Mouse (Mus musculus) liver, embryonic 11.5 days (tissue): ENCODE results near the gene Irf8. TPM values are rescaled to one million over a fixed set of nuclear protein-coding genes. Genes with fewer than 3 reads are reported as not detected.
A peak's percentile ranks its signal among the peaks of the same experiment; 100 is the strongest.

Experiments used
- ATAC-seq: fragments of 200-750 bp; cut with Nextera tagmentation; replicated peaks from 2 replicates; pipeline ENCODE4 v1.8.0; 2017; ENCODE audit warnings: moderate number of reproducible peaks, mild to moderate bottlenecking, moderate TSS enrichment, moderate library complexity; ENCODE audit not compliant: low FRiP score
- DNase-seq: peaks from one replicate; pipeline ENCODE4 v3.0.0-alpha.2; 2017; ENCODE audit warnings: low spot score
- H3K27ac ChIP-seq: fragments of 300-500 bp; sonication (generic); 2 replicates; pipeline ENCODE4 v1.5.1; 2014; ENCODE audit warnings: mild to moderate bottlenecking, low read depth, low read length, control low read depth
- H3K27me3 ChIP-seq: fragments of 300-500 bp; sonication (generic); replicated peaks from 2 replicates; pipeline ENCODE4 v1.6.1; 2014; ENCODE audit warnings: low read length, mixed read lengths; ENCODE audit not compliant: control insufficient read depth, insufficient read depth
- H3K36me3 ChIP-seq: fragments of 300-500 bp; sonication (generic); 2 replicates; pipeline ENCODE4 v1.6.1; 2014; ENCODE audit warnings: mild to moderate bottlenecking, low read length, moderate library complexity, mixed read lengths; ENCODE audit not compliant: control insufficient read depth, insufficient read depth
- H3K4me1 ChIP-seq: fragments of 300-500 bp; sonication (generic); replicated peaks from 2 replicates; pipeline ENCODE4 v1.6.1; 2014; ENCODE audit warnings: low read length, mixed read lengths; ENCODE audit not compliant: control insufficient read depth, insufficient read depth
- H3K4me2 ChIP-seq: fragments of 300-500 bp; sonication (generic); 2 replicates; pipeline ENCODE4 v1.6.1; 2014; ENCODE audit warnings: mild to moderate bottlenecking, control low read depth, moderate library complexity
- H3K4me3 ChIP-seq: fragments of 300-500 bp; sonication (generic); 2 replicates; pipeline ENCODE4 v1.5.1; 2014; ENCODE audit warnings: low read depth, low read length, control low read depth
- H3K9ac ChIP-seq: fragments of 300-500 bp; sonication (generic); 2 replicates; pipeline ENCODE4 v1.6.1; 2014; ENCODE audit warnings: low read depth, low read length, control low read depth
- H3K9me3 ChIP-seq: fragments of 300-500 bp; sonication (generic); 2 replicates; pipeline ENCODE4 v1.6.1; 2016; ENCODE audit warnings: low read length, inconsistent platforms, mixed read lengths; ENCODE audit not compliant: control insufficient read depth
- WGBS: fragments of 180-500 bp; shearing (Covaris S2); extraction: QIAGEN DNeasy Blood & Tissue Kit; methylation state at CpG from one replicate; pipeline ENCODE4 v1.1.7; 2014; 5-methylcytosine and 5-hydroxymethylcytosine counted together
- polyA plus RNA-seq: library from polyadenylated mRNA; unstranded; fragments of >200 nt; fragmentation: Nextera tagmentation; extraction: Ambion mirVana; gene quantifications from 2 replicates; pipeline ENCODE4 v1.2.1, GENCODE M21; 2014

The Irf8 gene
- polyA plus RNA-seq, 1 experiment from 2014 or later: 12.3 TPM

GRCm38 (mm10) chr8:120750616-120751015, 14.5 kb downstream of the Irf8 start:
- no peaks in the 10 kb centered on the region for H3K27me3 ChIP-seq

GRCm38 (mm10) chr8:120751226-120752081, 15.3 kb downstream of the Irf8 start:
- WGBS: 64% methylated on average over 21 of the region's 21 CpGs
- H3K36me3 ChIP-seq: no peaks in the 10 kb centered on the region
- peaks cover 15% of the 10 kb centered on the region for H3K4me1 ChIP-seq
- peak overlapping the region; percentile 26 for H3K4me2 ChIP-seq
- DNase-seq (no peak), ATAC-seq (no peak)
- H3K9me3 ChIP-seq: no peaks in the 10 kb centered on the region
- H3K9ac ChIP-seq: no peak overlapping the region
- H3K4me3 ChIP-seq: no peak overlapping the region
- H3K27ac ChIP-seq: no peak overlapping the region
- H3K27me3 ChIP-seq: no peaks in the 10 kb centered on the region

More at GRCm38 (mm10) chr8:120750616-120751015, 14.5 kb downstream of the Irf8 start:
- no peak overlapping the region for H3K9ac ChIP-seq
- peaks cover 15% of the 10 kb centered on the region for H3K4me1 ChIP-seq
- ATAC-seq: no peak
- H3K27ac ChIP-seq: no peak overlapping the region
- H3K9me3 ChIP-seq: no peaks in the 10 kb centered on the region
- 67% methylated on average over 9 of the region's 9 CpGs for WGBS
- no peaks in the 10 kb centered on the region for H3K36me3 ChIP-seq
- DNase-seq: no peak
- H3K4me3 ChIP-seq: no peak overlapping the region
- no peak overlapping the region for H3K4me2 ChIP-seq

GRCm38 (mm10) chr8:120752082-120752452, 15.9 kb downstream of the Irf8 start:
- ATAC-seq: no peak
- Histone ChIP-seq H3K9me3 (no peaks in the 10 kb centered on the region), H3K9ac (no peak overlapping the region), H3K4me3 (no peak overlapping the region), H3K36me3 (no peaks in the 10 kb centered on the region), H3K4me2 (peak overlapping the region; percentile 26), H3K27me3 (no peaks in the 10 kb centered on the region), H3K27ac (no peak overlapping the region), H3K4me1 (peaks cover 15% of the 10 kb centered on the region)
- no peak for DNase-seq
- 7% methylated on average over 12 of the region's 12 CpGs for WGBS

GRCm38 (mm10) chr8:120753476-120753875, 17.3 kb downstream of the Irf8 start:
- DNase-seq: no peak
- no peak overlapping the region for H3K4me2 ChIP-seq
- H3K4me1 ChIP-seq: peaks cover 15% of the 10 kb centered on the region
- H3K36me3 ChIP-seq: no peaks in the 10 kb centered on the region
- H3K9me3 ChIP-seq: no peaks in the 10 kb centered on the region
- H3K9ac ChIP-seq: no peak overlapping the region
- no peak overlapping the region for H3K27ac ChIP-seq
- WGBS: 90% methylated on average over 22 of the region's 22 CpGs
- H3K4me3 ChIP-seq: no peak overlapping the region
- ATAC-seq: no peak
- H3K27me3 ChIP-seq: no peaks in the 10 kb centered on the region

GRCm38 (mm10) chr8:120755306-120756297, 19.4 kb downstream of the Irf8 start:
- Histone ChIP-seq H3K9me3 (no peaks in the 10 kb centered on the region), H3K36me3 (no peaks in the 10 kb centered on the region), H3K4me1 (peaks cover 15% of the 10 kb centered on the region), H3K9ac (no peak overlapping the region), H3K4me3 (no peak overlapping the region), H3K4me2 (no peak overlapping the region), H3K27ac (no peak overlapping the region), H3K27me3 (no peaks in the 10 kb centered on the region)
- WGBS: 67% methylated on average over 19 of the region's 19 CpGs
- ATAC-seq (no peak), DNase-seq (no peak)

GRCm38 (mm10) chr8:120758005-120758404, 21.8 kb downstream of the Irf8 start:
- Histone ChIP-seq H3K9me3 (no peaks in the 10 kb centered on the region), H3K4me1 (0 out of 2 replicates have a peak, but pooled peaks cover 2% of the 10 kb centered on the region), H3K27ac (no peak overlapping the region), H3K36me3 (no peaks in the 10 kb centered on the region), H3K4me3 (no peak overlapping the region), H3K9ac (no peak overlapping the region), H3K4me2 (no peak overlapping the region), H3K27me3 (0 out of 2 replicates have a peak, but pooled peaks cover 3% of the 10 kb centered on the region)
- 65% methylated on average over 4 of the region's 4 CpGs for WGBS
- no peak for ATAC-seq
- DNase-seq: no peak

GRCm38 (mm10) chr8:120759847-120760246, 23.7 kb downstream of the Irf8 start:
- DNase-seq (no peak), ATAC-seq (no peak)
- no peak overlapping the region for H3K4me2 ChIP-seq
- no peak overlapping the region for H3K9ac ChIP-seq
- H3K36me3 ChIP-seq: no peaks in the 10 kb centered on the region
- no peaks in the 10 kb centered on the region for H3K9me3 ChIP-seq
- H3K4me3 ChIP-seq: no peak overlapping the region
- no peak overlapping the region for H3K27ac ChIP-seq
- H3K4me1 ChIP-seq: 0 out of 2 replicates have a peak, but pooled peaks cover 2% of the 10 kb centered on the region
- 0 out of 2 replicates have a peak, but pooled peaks cover 3% of the 10 kb centered on the region for H3K27me3 ChIP-seq
- 70% methylated on average over 6 of the region's 6 CpGs for WGBS

- Histone ChIP-seq H3K27me3 (0 out of 2 replicates have a peak, but pooled peaks cover 3% of the 10 kb centered on the region), H3K4me3 (no peak overlapping the region), H3K27ac (no peak overlapping the region), H3K36me3 (no peaks in the 10 kb centered on the region), H3K9me3 (no peaks in the 10 kb centered on the region), H3K9ac (no peak overlapping the region), H3K4me2 (no peak overlapping the region), H3K4me1 (no peaks in the 10 kb centered on the region)
- ATAC-seq (no peak), DNase-seq (no peak)
- WGBS: 64% methylated on average over 19 of the region's 19 CpGs
These were observed 24.4 kb downstream of the Irf8 start for GRCm38 (mm10) chr8:120760341-120761215.
